Mouse (Mus musculus) layer of hippocampus, postnatal 25 days (tissue): ENCODE measurements around the gene Tspan17. TPM values are rescaled to one million over a fixed set of nuclear protein-coding genes. Genes with fewer than 3 reads are reported as not detected.

ENCODE experiments used
- total RNA-seq, 2 experiments: library from RNA; stranded (reverse); gene quantifications; 2 replicates each; pipeline ENCODE4 v1.2.3; 2021

The Tspan17 gene
- total RNA-seq, 2 experiments from 2014 or later, result 97.2 to 104 TPM

Other genes with a start within 250 kb of the Tspan17 start
- gene 4833439L19Rik, start 223.9 kb upstream of the Tspan17 start, total RNA-seq, result 100 to 1,000 TPM; 151 to 172 TPM
- 10 to 100 TPM; 33.3 to 33.7 TPM for gene Arl10, start 214.4 kb upstream of the Tspan17 start, total RNA-seq
- 10 to 100 TPM; 25.7 to 27.5 TPM for gene Nop16, start 199.3 kb upstream of the Tspan17 start, total RNA-seq
- 100 to 1,000 TPM; 183 to 199 TPM for gene Higd2a, start 199.2 kb upstream of the Tspan17 start, total RNA-seq
- 100 to 1,000 TPM; 269 to 294 TPM for gene Cltb, start 178.0 kb upstream of the Tspan17 start, total RNA-seq
- 10 to 100 TPM; 56.1 to 57.6 TPM for gene Faf2, start 167.6 kb upstream of the Tspan17 start, total RNA-seq
- 100 to 1,000 TPM; 139 to 158 TPM for gene Rnf44, start 95.5 kb upstream of the Tspan17 start, total RNA-seq
- gene Cdhr2, start 87.9 kb upstream of the Tspan17 start, total RNA-seq, result under 1 TPM; 0.25 to 0.31 TPM
- gene Gprin1, start 39.5 kb upstream of the Tspan17 start, total RNA-seq, result 100 to 1,000 TPM; 149 to 152 TPM
- 100 to 1,000 TPM; 652 to 677 TPM for gene Sncb, start 22.8 kb upstream of the Tspan17 start, total RNA-seq
- not detected for gene Eif4e1b, start 5.4 kb upstream of the Tspan17 start, total RNA-seq
- 100 to 1,000 TPM; 140 to 143 TPM for gene Unc5a, start 160.0 kb downstream of the Tspan17 start, total RNA-seq
- 1 to 10 TPM; 1.0 to 1.2 TPM for gene Hk3, start 232.0 kb downstream of the Tspan17 start, total RNA-seq